21 mouse cellular contexts compared by ENCODE assay signal in the genomic region with DNA sequence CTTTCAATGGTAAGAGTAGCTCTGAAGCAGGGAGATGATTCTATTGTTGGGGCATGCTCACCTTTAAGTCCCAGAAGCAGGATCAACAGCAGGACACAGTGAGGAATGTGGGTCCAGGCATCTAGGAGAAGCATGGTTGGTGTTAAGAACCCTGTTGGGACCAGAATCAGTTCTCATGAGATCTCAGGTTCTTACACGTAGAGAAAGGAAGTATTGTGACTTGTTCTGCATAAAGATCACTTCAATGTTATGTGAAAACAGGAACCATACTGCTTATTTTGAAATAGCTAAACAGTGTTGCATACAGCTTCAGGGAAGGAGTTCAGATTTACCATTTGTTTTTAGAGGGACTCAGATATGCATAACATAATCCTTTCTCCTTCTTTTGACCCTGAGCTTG. TPM values are rescaled to one million over a fixed set of nuclear protein-coding genes. Genes with fewer than 3 reads are reported as not detected.
"Had no signal": no experiment of that assay in that cellular context is flagged by ENCODE, and none has a peak within 500 bp of the region (broad histone marks: within the 10 kb centered on the region; RNA-seq: fewer than 3 reads in every experiment).

Sirpb1c (minus strand) TSS at position 249 of the 400 bp plus-strand sequence.

RNA-seq across cellular contexts. Expression of gene Sirpb1c, which starts in this region (rescaled TPM):
- total RNA-seq: gastrocnemius, adult 2 months; gastrocnemius, postnatal 25 days; heart, adult 18-20 months; layer of hippocampus, adult 18-20 months; layer of hippocampus, adult 8-10 months; layer of hippocampus, postnatal 14 days; layer of hippocampus, postnatal 36 days; left cerebral cortex, adult 18-20 months; left cerebral cortex, adult 8-10 months; left cerebral cortex, postnatal 10 days; left cerebral cortex, postnatal 25 days had no signal
- polyA plus RNA-seq: frontal cortex, adult 2 months; heart, embryonic 10.5 days; heart, embryonic 12.5 days; heart, embryonic 16.5 days; hindbrain, embryonic 10.5 days; hindbrain, embryonic 12.5 days; hindbrain, embryonic 14.5 days; hindbrain, embryonic 16.5 days; limb, embryonic 11.5 days; liver, embryonic 11.5 days had no signal
